Mouse (Mus musculus) bone marrow, adult 2 months (tissue): ENCODE results near the gene Pnp2. TPM values are rescaled to one million over a fixed set of nuclear protein-coding genes. Genes with fewer than 3 reads are reported as not detected.
"Not testable (repeated sequence)": the region's sequence is repeated elsewhere in the genome, so short reads cannot be mapped to it uniquely, and the experiment has no call there.

Source experiments
- H3K27ac ChIP-seq: fragments of 200-500 bp; 2 replicates; pipeline ENCODE4 v1.5.1; 2012; ENCODE audit warnings: low read depth, mild to moderate bottlenecking, control low read depth, inconsistent platforms, low read length; ENCODE audit not compliant: control insufficient read depth, poor library complexity, insufficient read depth
- H3K4me1 ChIP-seq: fragments of 200-500 bp; 2 replicates; pipeline ENCODE4 v1.6.1; 2011; ENCODE audit warnings: low read length; ENCODE audit not compliant: control insufficient read depth, insufficient read depth
- H3K4me3 ChIP-seq: fragments of 200-500 bp; replicated peaks from 2 replicates; pipeline ENCODE3; 2011; ENCODE audit warnings: mild to moderate bottlenecking, low read depth, low read length, control low read depth; ENCODE audit not compliant: control insufficient read depth
- CTCF ChIP-seq: fragments of 200-500 bp; IDR thresholded peaks from 2 replicates; pipeline ENCODE4 v1.5.1; 2011; ENCODE audit warnings: low read length, control low read depth; ENCODE audit not compliant: control insufficient read depth, insufficient read depth
- POLR2A ChIP-seq: fragments of 200-500 bp; IDR thresholded peaks from 2 replicates; pipeline ENCODE4 v1.6.1; 2011; ENCODE audit warnings: low read depth, mild to moderate bottlenecking, control low read depth, low read length, borderline replicate concordance; ENCODE audit not compliant: control insufficient read depth
- WGBS: fragments of 180-500 bp; shearing (Covaris S2); methylation state at CpG from one replicate; pipeline ENCODE4 v1.1.7; 2018; 5-methylcytosine and 5-hydroxymethylcytosine counted together
- polyA plus RNA-seq: library from polyadenylated mRNA; stranded (reverse); fragments of >200 nt; gene quantifications from 2 replicates; pipeline ENCODE4 v1.2.4, GENCODE M21; 2011; ENCODE audit warnings: low replicate concordance; ENCODE audit not compliant: missing spikeins, insufficient read depth, insufficient read length

The Pnp2 gene
- polyA plus RNA-seq, 1 experiment = 109 TPM

DNA sequence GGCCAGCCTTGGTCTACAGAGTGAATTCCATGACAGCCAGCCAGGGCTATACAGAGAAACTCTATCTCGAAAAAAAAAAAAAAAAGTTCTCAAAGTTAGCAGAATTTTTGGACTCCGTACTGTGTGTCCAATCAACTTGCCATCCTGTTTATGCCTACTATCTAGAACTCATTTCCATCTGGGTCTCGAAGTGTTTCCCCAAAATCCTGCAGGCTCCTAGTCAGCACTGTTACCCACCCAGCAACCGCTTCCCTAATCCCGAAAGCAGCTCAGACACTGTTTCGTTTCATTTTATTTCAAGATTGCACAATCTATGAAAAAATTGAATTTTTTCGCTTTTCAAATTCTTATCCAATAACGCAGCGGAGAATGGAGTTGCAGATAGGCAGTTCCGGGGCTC, 305 bp upstream of the Pnp2 start:
- Histone ChIP-seq H3K4me3 (no peak overlapping the region), H3K27ac (no peak overlapping the region), H3K4me1 (no peaks in the 10 kb centered on the region; the same call in 1 of the 2 replicates)
- WGBS = 32% methylated on average over 10 of the region's 10 CpGs
- no peak for TF ChIP-seq CTCF
- no peak for TF ChIP-seq POLR2A

DNA sequence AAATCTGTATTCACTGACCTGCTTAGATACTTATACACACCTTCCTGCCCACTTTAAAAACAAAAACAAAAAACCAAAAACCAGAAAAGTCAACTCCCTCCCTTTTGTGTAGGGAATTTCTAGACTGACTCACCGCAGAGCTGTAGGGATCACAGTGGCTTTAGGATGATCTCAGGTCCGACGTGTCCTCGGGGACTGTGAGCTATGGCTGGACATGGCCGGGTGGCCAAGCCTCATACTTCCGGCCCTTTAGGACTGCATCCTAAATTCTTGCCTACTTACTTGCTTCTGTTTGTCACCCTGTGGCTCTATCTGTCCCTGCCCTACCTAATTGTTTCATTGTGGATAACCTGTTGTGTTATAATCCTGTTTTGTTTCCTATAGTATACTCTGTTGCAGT, 932 bp downstream of the Pnp2 start:
- H3K4me3 ChIP-seq = peak overlapping the region; percentile 65
- H3K27ac ChIP-seq = peak overlapping the region; percentile 77; the same call in 1 of the 2 replicates
- 53% methylated on average over 6 of the region's 6 CpGs for WGBS
- H3K4me1 ChIP-seq = not testable (repeated sequence)

DNA sequence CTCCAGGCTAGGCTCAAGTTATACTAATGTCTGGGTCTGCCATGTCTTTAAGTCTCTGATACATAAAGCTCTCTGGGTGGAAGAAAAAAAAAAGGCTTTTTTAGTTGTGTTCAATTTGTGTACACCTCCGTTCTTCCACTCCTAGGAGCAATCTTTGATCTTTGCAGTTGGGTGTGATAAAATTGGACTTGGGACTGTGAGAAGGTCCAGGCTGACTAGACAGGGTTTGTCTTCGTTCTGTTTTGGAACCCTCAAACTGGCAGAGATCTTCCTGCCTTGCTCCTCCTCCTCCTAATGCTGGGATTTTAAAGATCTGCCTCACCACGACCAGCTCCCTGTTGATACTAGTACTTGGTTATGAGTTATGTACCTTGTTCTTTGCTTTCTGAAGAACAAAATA, 1.4 kb downstream of the Pnp2 start:
- not testable (repeated sequence) for H3K4me1 ChIP-seq
- H3K27ac ChIP-seq = peak overlapping the region; percentile 39; the same call in 1 of the 2 replicates
- 33% methylated on average over 3 of the region's 3 CpGs for WGBS
- H3K4me3 ChIP-seq = peak overlapping the region; percentile 56

DNA sequence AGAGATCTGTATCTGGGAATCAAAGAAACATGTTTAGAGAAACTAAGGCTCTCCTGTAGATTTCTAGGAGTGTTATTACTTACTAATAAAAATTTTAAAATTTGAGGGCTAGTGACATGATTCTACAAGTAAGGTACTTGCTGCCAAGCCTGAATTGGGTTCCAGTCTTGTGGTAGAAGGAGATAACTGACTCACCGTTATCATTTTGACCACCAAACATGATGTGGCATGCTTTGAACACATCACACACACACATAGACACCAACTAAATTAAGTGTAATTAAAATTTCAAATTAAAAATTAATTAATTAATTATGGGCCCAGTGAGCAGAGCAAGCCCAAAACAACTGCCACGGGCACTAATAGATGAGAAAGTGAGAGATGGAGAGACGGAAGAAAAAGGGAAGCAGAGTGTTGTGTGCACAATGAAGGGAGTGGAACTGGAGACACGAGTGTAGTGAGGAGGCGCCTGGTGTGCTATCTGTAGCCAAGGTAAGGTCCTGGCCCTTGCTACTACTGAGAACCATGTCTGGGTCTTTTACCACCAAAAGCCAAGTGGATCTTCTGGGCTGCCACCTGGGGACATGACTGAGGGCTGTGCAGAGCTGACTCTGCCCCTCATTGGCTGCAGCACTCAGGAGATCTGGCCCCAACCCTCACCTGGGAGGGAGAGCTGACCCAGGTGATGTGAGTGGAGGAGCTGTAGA, 2.6 kb downstream of the Pnp2 start:
- WGBS = 46% methylated on average over 5 of the region's 5 CpGs
- Histone ChIP-seq H3K27ac (peak overlapping the region; percentile 39; the same call in 1 of the 2 replicates), H3K4me3 (peak overlapping the region; percentile 39)
- not testable (repeated sequence) for H3K4me1 ChIP-seq

DNA sequence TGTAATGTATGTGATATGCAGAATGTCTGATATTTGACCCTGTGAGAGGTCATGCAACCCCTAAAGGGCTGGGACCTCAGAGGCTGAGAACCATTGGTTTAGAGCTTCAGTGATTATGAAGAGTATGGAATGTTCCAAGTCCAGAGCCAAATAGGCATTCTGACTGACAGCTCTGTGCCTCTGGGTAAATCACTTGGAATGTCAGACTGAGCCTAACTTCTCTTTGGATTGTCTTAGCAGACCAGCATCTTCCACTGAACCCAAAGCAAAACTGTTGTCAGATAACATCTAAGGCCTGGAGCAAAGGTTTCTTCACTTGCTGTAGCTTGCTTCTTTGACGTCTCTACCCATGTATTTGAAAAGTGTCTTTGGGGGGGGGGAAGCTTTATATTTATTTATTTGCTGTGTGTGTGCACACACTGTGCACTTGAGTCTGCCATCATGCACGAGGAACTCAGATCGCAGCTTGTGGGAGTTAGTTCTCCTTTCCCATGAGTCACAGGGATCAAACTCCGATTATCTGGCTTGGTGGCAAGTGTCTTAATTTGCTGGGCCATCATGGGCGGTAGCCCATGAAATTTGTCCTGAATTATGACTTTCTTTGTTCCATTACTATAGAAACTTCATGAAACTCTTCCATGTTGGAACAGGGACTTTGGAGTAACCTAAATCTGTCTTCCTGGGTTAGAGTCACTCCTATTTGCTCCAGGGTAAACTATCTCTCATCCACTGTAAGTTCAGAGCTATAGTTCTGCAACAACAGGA, 12.6 kb downstream of the Pnp2 start:
- WGBS = 79% methylated on average over 5 of the region's 5 CpGs
- no peak overlapping the region for H3K4me3 ChIP-seq
- no peak overlapping the region for H3K27ac ChIP-seq
- peaks cover 4% of the 10 kb centered on the region; the same call in 1 of the 2 replicates for H3K4me1 ChIP-seq
- TF ChIP-seq POLR2A (no peak), CTCF (no peak)

DNA sequence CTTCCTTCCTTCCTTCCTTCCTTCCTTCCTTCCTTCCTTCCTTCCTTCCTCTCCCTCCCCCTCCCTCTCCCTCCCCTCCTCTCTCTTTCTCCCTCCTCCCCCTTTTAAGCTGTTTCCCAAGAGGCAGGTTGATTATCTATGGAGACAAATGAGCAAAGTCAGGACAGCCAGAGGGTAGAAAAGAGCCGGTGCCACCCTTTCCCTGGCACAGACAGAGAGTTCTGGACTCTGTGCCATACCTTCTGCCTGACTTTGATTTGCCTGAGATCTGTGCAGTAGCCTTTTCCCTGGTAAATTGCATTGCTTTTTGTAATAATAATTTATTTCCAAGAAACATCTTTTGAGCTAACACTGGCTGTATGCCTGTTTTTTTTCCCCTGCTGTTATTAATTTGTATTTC, 13.2 kb downstream of the Pnp2 start:
- no peak overlapping the region for H3K4me3 ChIP-seq
- TF ChIP-seq POLR2A = no peak
- no peak for TF ChIP-seq CTCF
- H3K27ac ChIP-seq = no peak overlapping the region
- H3K4me1 ChIP-seq = peaks cover 4% of the 10 kb centered on the region; the same call in 1 of the 2 replicates
- WGBS = 58% methylated on average over 1 of the region's 1 CpGs

DNA sequence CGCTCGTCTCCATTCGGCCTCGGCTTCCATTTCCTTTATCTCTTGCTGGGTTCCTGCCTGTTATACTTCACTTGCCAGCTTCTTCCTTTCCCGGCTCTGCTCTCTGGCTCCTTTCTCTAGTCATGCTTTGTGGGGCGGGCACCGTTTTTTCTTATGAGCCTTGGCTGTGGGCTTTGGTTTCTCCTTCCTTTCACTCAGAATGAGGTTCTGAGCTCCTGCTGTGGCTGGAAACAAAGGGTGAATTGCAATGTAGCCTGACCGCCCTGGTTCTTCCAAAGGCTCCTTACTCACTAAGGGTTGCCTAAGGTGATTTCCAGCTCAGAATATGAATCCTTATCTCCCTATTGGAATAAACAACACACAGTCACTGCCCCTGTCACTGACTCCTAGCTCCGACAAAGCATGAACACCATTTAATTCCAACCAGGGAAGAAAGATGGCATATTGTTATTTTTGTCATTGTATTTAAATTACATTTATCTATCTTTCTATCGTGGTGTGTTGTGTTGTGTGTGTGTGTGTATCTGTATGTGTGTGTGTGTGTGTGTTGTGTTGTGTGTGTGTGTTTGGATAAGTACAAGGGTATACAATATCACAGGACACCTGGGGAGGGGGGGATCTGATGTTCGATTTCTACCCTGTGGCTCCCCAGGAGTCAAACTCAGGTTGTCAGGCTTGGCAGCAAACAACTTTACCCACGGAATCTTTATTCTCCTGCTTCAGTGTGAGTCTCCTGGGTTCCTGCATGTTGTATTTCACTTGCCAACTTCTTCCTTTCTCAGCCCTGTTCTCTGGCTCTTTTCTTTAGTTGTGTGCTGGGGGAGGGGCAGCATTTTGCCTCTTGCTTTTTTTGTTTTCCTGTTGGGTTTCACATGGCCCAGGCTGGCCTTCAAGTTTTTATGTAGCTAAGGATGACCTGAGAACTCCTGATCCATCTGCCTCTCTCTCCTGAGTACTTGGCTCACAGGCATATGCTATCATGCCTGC, 14.1 kb downstream of the Pnp2 start:
- WGBS = 20% methylated on average over 12 of the region's 12 CpGs
- H3K27ac ChIP-seq = 0 out of 2 replicates have a peak overlapping the region, but pooled peaks have one; percentile 4
- peaks cover 4% of the 10 kb centered on the region; the same call in 1 of the 2 replicates for H3K4me1 ChIP-seq
- no peak for TF ChIP-seq CTCF
- no peak for TF ChIP-seq POLR2A
- H3K4me3 ChIP-seq = no peak overlapping the region

DNA sequence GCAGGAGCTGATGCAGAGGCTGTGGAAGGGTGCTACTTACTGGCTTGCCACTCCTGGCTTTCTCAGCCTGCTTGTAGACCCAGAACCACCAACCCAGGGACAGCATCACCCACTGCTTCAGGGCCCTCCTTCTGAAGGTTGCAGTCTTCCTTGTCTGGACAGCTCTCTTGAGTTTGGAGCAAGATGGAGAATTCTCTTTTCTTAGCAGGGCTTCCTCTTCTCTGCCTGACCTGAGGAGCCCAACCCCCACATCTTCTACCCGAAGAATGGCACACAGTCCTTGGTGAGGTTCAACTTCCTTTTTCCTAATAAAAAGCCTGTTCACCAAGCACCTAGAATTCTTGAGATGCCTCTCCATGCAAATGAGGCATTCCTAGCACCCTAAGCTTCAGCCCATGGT, 15.0 kb downstream of the Pnp2 start:
- TF ChIP-seq CTCF (no peak), POLR2A (no peak)
- 0% methylated on average over 1 of the region's 1 CpGs for WGBS
- no peak overlapping the region for H3K4me3 ChIP-seq
- peak overlapping the region; percentile 16; the same call in 1 of the 2 replicates for H3K27ac ChIP-seq
- peaks cover 4% of the 10 kb centered on the region; the same call in 1 of the 2 replicates for H3K4me1 ChIP-seq

DNA sequence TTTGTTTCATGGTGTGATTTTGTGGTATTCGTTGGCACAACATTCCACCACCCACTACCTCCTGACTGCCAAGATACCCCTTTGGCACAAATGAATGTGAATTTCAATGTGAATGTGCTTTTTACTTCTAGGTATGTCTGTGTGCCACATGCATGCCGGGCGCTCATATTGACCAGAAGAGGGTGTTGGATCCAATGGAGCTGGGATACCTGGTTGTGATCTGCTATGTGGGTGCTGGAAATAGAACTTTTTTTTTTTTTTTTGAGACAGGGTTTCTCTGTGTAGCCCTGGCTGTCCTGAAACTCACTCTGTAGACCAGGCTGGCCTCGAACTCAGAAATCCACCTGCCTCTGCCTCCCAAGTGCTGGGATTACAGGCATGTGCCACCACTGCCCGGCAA, 17.3 kb downstream of the Pnp2 start:
- H3K4me1 ChIP-seq, H3K4me3 ChIP-seq, H3K27ac ChIP-seq: not testable (repeated sequence)
- 83% methylated on average over 5 of the region's 5 CpGs for WGBS
